Mouse (Mus musculus) hindbrain, embryonic 15.5 days (tissue): ENCODE data around the gene Plcxd3. TPM values are rescaled to one million over a fixed set of nuclear protein-coding genes. Genes with fewer than 3 reads are reported as not detected.
A peak's percentile ranks its signal among the peaks of the same experiment; 100 is the strongest.

Source experiments
- ATAC-seq: fragments of 200-750 bp; cut with Nextera tagmentation; 2 replicates; pipeline ENCODE4 v1.8.0; 2017; ENCODE audit warnings: low read depth, moderate number of reproducible peaks, moderate TSS enrichment; ENCODE audit not compliant: low FRiP score
- H3K27ac ChIP-seq: fragments of 300-500 bp; sonication (generic); replicated peaks from 2 replicates; pipeline ENCODE4 v1.5.1; 2015; ENCODE audit warnings: mild to moderate bottlenecking, inconsistent platforms
- H3K27me3 ChIP-seq: fragments of 300-500 bp; sonication (generic); 2 replicates; pipeline ENCODE4 v1.6.1; 2015; ENCODE audit warnings: control low read depth, inconsistent platforms
- H3K36me3 ChIP-seq: fragments of 300-500 bp; sonication (generic); 2 replicates; pipeline ENCODE4 v1.6.1; 2015; ENCODE audit warnings: control low read depth, inconsistent platforms
- H3K4me1 ChIP-seq: fragments of 300-500 bp; sonication (generic); replicated peaks from 2 replicates; pipeline ENCODE4 v1.6.1; 2015; ENCODE audit warnings: control low read depth, inconsistent platforms
- H3K4me2 ChIP-seq: fragments of 300-500 bp; sonication (generic); 2 replicates; pipeline ENCODE4 v1.6.1; 2015; ENCODE audit warnings: moderate library complexity, mild to moderate bottlenecking, inconsistent platforms
- H3K4me3 ChIP-seq: fragments of 300-500 bp; sonication (generic); 2 replicates; pipeline ENCODE4 v1.5.1; 2015; ENCODE audit warnings: mild to moderate bottlenecking, inconsistent platforms
- H3K9ac ChIP-seq: fragments of 300-500 bp; sonication (generic); 2 replicates; pipeline ENCODE4 v1.6.1; 2015; ENCODE audit warnings: inconsistent platforms
- H3K9me3 ChIP-seq: fragments of 300-500 bp; sonication (generic); 2 replicates; pipeline ENCODE4 v1.6.1; 2016; ENCODE audit warnings: control low read depth, inconsistent platforms
- WGBS: fragments of 180-500 bp; shearing (Covaris S2); methylation state at CpG from one replicate; pipeline ENCODE4 v1.1.7; 2015; 5-methylcytosine and 5-hydroxymethylcytosine counted together
- polyA plus RNA-seq: library from polyadenylated mRNA; unstranded; fragments of >200 nt; fragmentation: Nextera tagmentation; extraction: Ambion mirVana; gene quantifications from 2 replicates; pipeline ENCODE4 v1.2.1, GENCODE M21; 2015

Plcxd3 gene
- 82.5 and 88.7 TPM in 2 replicates for polyA plus RNA-seq

GRCm38 (mm10) chr15:4375423-4376220 lies at the start of gene Plcxd3:
TSS of gene Plcxd3 (plus strand) at chr15:4375491.
- H3K27ac ChIP-seq, result peak within 1 kb of the TSS; percentile 81
- ATAC-seq, result peak; percentile 91
- H3K4me1 ChIP-seq, result peaks cover 9% of the 10 kb centered on the region; the same call in 1 of the 2 replicates
- no peaks in the 10 kb centered on the region for H3K36me3 ChIP-seq
- no peaks in the 10 kb centered on the region for H3K9me3 ChIP-seq
- under 1% methylated on average over 32 of the region's 33 CpGs for WGBS
- H3K4me3 ChIP-seq, result peak within 1 kb of the TSS; percentile 70
- peak within 1 kb of the TSS; percentile 78 for H3K9ac ChIP-seq
- no peaks in the 10 kb centered on the region for H3K27me3 ChIP-seq
- peak within 1 kb of the TSS; percentile 78 for H3K4me2 ChIP-seq

DNA sequence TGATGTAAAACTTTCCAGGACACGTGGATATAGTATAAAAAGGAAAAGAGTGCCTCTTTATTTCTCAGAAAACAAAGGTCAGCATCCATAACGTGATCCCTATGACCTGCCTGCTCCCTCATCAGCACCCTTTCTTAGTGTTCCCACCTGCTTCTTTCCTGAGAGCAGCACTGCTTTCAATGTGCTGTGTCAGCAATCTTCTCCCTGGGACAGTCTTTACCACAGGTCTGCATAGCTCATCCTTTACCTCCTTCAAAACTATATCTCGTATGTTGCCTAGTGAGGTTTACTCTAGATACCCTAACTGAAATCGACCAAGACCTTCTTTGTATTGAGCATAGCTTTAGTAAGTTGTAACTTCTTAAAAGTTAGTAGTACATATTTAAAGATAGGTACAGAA lies 43.4 kb upstream of the Plcxd3 start:
- Histone ChIP-seq H3K27me3 (no peaks in the 10 kb centered on the region), H3K4me2 (no peak overlapping the region), H3K36me3 (no peaks in the 10 kb centered on the region), H3K9me3 (no peaks in the 10 kb centered on the region), H3K27ac (no peak overlapping the region), H3K4me3 (no peak overlapping the region), H3K9ac (no peak overlapping the region), H3K4me1 (no peaks in the 10 kb centered on the region)
- no peak for ATAC-seq
- 86% methylated on average over 4 of the region's 4 CpGs for WGBS

DNA sequence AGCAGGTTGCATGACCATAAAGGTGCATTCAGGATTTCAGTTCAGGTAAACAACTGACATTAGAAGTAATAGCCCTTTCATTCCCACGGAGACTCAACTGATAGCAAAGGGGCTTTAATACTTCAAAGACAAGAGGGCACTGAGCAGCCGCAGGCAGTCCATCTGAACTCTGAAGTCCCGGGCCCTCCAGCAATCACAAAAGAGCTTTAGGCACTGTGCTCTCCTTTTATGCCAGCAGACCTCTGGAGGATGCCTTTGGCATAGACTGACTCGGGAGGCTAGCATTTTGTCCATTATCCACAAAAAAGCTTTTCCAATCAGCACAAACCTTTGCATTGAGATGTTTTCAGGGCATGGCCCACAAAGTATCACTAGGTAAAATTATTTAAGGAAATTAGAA lies 33.7 kb upstream of the Plcxd3 start:
- no peak overlapping the region for H3K27ac ChIP-seq
- H3K9me3 ChIP-seq, result no peaks in the 10 kb centered on the region
- H3K4me1 ChIP-seq, result no peaks in the 10 kb centered on the region
- no peaks in the 10 kb centered on the region for H3K36me3 ChIP-seq
- no peak for ATAC-seq
- WGBS, result 16% methylated on average over 4 of the region's 4 CpGs
- H3K4me3 ChIP-seq, result no peak overlapping the region
- H3K9ac ChIP-seq, result no peak overlapping the region
- no peaks in the 10 kb centered on the region for H3K27me3 ChIP-seq
- H3K4me2 ChIP-seq, result no peak overlapping the region

DNA sequence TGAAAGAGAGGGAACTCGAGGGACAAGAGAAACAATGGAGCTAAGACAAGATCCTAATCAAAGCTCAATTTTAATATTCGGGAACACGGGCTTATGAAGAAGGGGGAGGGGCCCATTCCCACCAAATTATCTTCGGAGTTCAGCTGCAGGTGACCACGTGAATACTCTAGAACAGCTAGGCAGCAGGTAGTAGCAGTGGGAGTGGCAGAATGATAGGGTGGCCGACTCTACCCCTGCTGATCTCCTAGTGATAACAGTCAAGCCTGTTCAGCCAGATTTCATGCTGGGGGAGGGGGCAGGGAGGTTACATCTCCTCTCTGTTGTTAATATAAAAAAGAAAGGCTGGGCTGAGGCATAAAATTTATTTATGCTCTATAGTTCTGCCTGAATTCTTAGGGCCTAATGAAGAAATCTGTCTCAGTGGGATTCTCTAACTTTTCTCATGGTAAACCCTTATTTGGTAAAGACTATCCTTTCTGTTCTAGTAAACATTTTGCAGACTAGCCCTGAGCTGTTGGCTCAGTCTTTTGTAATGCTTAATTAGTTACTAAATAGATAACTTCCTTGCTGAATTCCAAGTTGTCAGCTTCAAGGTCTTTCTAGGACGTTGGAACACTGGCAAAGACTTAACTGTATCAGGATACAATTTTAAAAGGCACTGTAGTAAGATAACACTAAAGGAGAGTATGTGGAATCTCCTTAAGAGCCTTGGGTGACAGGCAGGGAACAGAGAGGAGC lies 26.3 kb upstream of the Plcxd3 start:
- H3K27ac ChIP-seq, result no peak overlapping the region
- no peak overlapping the region for H3K4me2 ChIP-seq
- H3K27me3 ChIP-seq, result no peaks in the 10 kb centered on the region
- no peak overlapping the region for H3K9ac ChIP-seq
- no peaks in the 10 kb centered on the region for H3K4me1 ChIP-seq
- WGBS, result 29% methylated on average over 7 of the region's 7 CpGs
- no peak for ATAC-seq
- no peak overlapping the region for H3K4me3 ChIP-seq
- H3K9me3 ChIP-seq, result no peaks in the 10 kb centered on the region
- H3K36me3 ChIP-seq, result no peaks in the 10 kb centered on the region

- Histone ChIP-seq H3K9me3 (no peaks in the 10 kb centered on the region), H3K36me3 (no peaks in the 10 kb centered on the region), H3K4me2 (no peak overlapping the region), H3K4me3 (no peak overlapping the region), H3K9ac (no peak overlapping the region), H3K4me1 (no peaks in the 10 kb centered on the region), H3K27ac (no peak overlapping the region), H3K27me3 (no peaks in the 10 kb centered on the region)
- WGBS, result 88% methylated on average over 11 of the region's 11 CpGs
- ATAC-seq, result no peak
Measured at GRCm38 (mm10) chr15:4356397-4356796, 18.9 kb upstream of the Plcxd3 start.

DNA sequence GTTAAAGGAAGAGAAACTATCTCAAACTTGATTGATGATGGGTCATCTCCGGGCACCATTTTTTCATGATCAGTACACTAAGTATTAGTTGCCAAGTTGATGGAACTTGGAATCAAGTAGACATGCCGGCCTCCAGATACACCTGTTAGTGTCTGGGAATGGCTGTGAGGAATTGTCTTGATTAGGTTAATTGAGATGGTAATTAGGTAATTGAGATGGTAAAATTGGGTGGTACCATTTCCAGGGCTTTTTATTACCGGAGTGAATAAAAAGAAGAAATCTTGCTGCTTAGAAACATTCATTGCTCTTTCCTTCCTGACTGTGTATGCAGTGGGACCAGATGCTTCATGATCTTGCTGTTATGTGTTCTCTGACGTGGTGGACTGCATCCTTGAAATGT lies 17.6 kb upstream of the Plcxd3 start:
- ATAC-seq, result no peak
- 79% methylated on average over 4 of the region's 4 CpGs for WGBS
- Histone ChIP-seq H3K36me3 (no peaks in the 10 kb centered on the region), H3K9ac (no peak overlapping the region), H3K4me2 (no peak overlapping the region), H3K4me1 (no peaks in the 10 kb centered on the region), H3K9me3 (no peaks in the 10 kb centered on the region), H3K27ac (no peak overlapping the region), H3K4me3 (no peak overlapping the region), H3K27me3 (no peaks in the 10 kb centered on the region)

GRCm38 (mm10) chr15:4367801-4368200 lies 7.5 kb upstream of the Plcxd3 start:
- Histone ChIP-seq H3K9me3 (no peaks in the 10 kb centered on the region), H3K4me3 (no peak overlapping the region), H3K27ac (no peak overlapping the region), H3K4me2 (no peak overlapping the region), H3K36me3 (no peaks in the 10 kb centered on the region), H3K9ac (no peak overlapping the region), H3K27me3 (no peaks in the 10 kb centered on the region), H3K4me1 (no peaks in the 10 kb centered on the region)
- ATAC-seq, result no peak
- WGBS, result 71% methylated on average over 2 of the region's 2 CpGs

GRCm38 (mm10) chr15:4374453-4374990 lies 769 bp upstream of the Plcxd3 start:
- H3K9me3 ChIP-seq, result no peaks in the 10 kb centered on the region
- 36% methylated on average over 6 of the region's 6 CpGs for WGBS
- H3K27ac ChIP-seq, result peak overlapping the region; percentile 81; the same call in 1 of the 2 replicates
- H3K9ac ChIP-seq, result 0 out of 2 replicates have a peak overlapping the region, but pooled peaks have one; percentile 78
- H3K4me2 ChIP-seq, result peak overlapping the region; percentile 78
- H3K4me3 ChIP-seq, result peak overlapping the region; percentile 70
- H3K36me3 ChIP-seq, result no peaks in the 10 kb centered on the region
- peaks cover 9% of the 10 kb centered on the region; the same call in 1 of the 2 replicates for H3K4me1 ChIP-seq
- no peak for ATAC-seq
- H3K27me3 ChIP-seq, result no peaks in the 10 kb centered on the region

GRCm38 (mm10) chr15:4375031-4375422 lies 264 bp upstream of the Plcxd3 start:
- H3K9me3 ChIP-seq, result no peaks in the 10 kb centered on the region
- H3K9ac ChIP-seq, result peak overlapping the region; percentile 78
- H3K4me3 ChIP-seq, result peak overlapping the region; percentile 70
- H3K4me2 ChIP-seq, result peak overlapping the region; percentile 78
- H3K27me3 ChIP-seq, result no peaks in the 10 kb centered on the region
- 11% methylated on average over 6 of the region's 6 CpGs for WGBS
- H3K4me1 ChIP-seq, result peaks cover 9% of the 10 kb centered on the region; the same call in 1 of the 2 replicates
- peak; percentile 1; the same call in 1 of the 2 replicates for ATAC-seq
- peak overlapping the region; percentile 81 for H3K27ac ChIP-seq
- no peaks in the 10 kb centered on the region for H3K36me3 ChIP-seq

GRCm38 (mm10) chr15:4376221-4376631 lies 935 bp downstream of the Plcxd3 start:
- ATAC-seq, result peak; percentile 61
- peak overlapping the region; percentile 70 for H3K4me3 ChIP-seq
- H3K27me3 ChIP-seq, result no peaks in the 10 kb centered on the region
- peak overlapping the region; percentile 78 for H3K9ac ChIP-seq
- no peaks in the 10 kb centered on the region for H3K9me3 ChIP-seq
- H3K4me1 ChIP-seq, result peaks cover 9% of the 10 kb centered on the region; the same call in 1 of the 2 replicates
- H3K4me2 ChIP-seq, result peak overlapping the region; percentile 78
- 9% methylated on average over 8 of the region's 8 CpGs for WGBS
- H3K27ac ChIP-seq, result peak overlapping the region; percentile 81
- no peaks in the 10 kb centered on the region for H3K36me3 ChIP-seq

GRCm38 (mm10) chr15:4378766-4379165 lies 3.5 kb downstream of the Plcxd3 start:
- WGBS, result 48% methylated on average over 5 of the region's 5 CpGs
- no peaks in the 10 kb centered on the region for H3K9me3 ChIP-seq
- H3K4me3 ChIP-seq, result no peak overlapping the region
- no peak overlapping the region for H3K9ac ChIP-seq
- peak overlapping the region; percentile 42 for H3K4me2 ChIP-seq
- no peaks in the 10 kb centered on the region for H3K27me3 ChIP-seq
- no peak overlapping the region for H3K27ac ChIP-seq
- ATAC-seq, result no peak
- no peaks in the 10 kb centered on the region for H3K36me3 ChIP-seq
- peaks cover 9% of the 10 kb centered on the region; the same call in 1 of the 2 replicates for H3K4me1 ChIP-seq

GRCm38 (mm10) chr15:4387774-4388173 lies 12.5 kb downstream of the Plcxd3 start:
- Histone ChIP-seq H3K27me3 (no peaks in the 10 kb centered on the region), H3K9me3 (no peaks in the 10 kb centered on the region)
- no peak for ATAC-seq

More at GRCm38 (mm10) chr15:4387774-4388173, 12.5 kb downstream of the Plcxd3 start:
- Histone ChIP-seq H3K4me1 (no peaks in the 10 kb centered on the region), H3K36me3 (no peaks in the 10 kb centered on the region), H3K4me2 (no peak overlapping the region), H3K4me3 (no peak overlapping the region), H3K27ac (no peak overlapping the region), H3K9ac (no peak overlapping the region)
